Mouse (Mus musculus) kidney, adult 2 months (tissue): ENCODE data around the gene Gprin1.
A peak's percentile ranks its signal among the peaks of the same experiment; 100 is the strongest.

Experiments
- CTCF ChIP-seq: fragments of 200-500 bp; conservative IDR thresholded peaks from 2 replicates; pipeline ENCODE4 v1.5.1; 2011; ENCODE audit warnings: low read depth, mild to moderate bottlenecking, control low read depth, low read length, moderate library complexity, mixed read lengths; ENCODE audit not compliant: insufficient read depth, insufficient read length
- POLR2A ChIP-seq: fragments of 200-500 bp; IDR thresholded peaks from one replicate; pipeline ENCODE4 v1.6.1; 2011; ENCODE audit warnings: low read depth, low read length, control low read depth

DNA sequence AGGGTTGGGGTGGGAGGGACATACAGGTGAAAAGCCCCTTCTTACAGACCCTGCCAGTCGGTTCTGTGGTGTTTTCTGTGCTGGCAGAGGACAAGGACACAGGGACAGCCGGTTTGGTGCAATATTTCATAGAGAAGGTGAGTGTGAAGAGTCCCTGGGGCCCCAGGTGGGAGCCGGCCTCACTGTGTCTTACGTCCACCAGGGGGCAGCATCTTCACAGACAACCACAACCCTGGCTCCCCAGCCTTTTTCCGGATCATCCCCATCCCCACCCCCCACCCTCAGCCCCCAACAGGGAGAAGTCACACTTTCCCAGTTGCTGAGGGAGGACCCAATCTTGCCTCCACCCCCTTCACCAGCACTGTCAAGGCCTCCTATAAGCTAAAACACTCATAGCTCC, 32.8 kb downstream of the Gprin1 start:
- TF ChIP-seq CTCF (peak; percentile 62), POLR2A (no peak)
